Mouse (Mus musculus) liver, adult (tissue): ENCODE data around the gene Ttc30b.
A peak's percentile ranks its signal among the peaks of the same experiment; 100 is the strongest.
"Not testable (repeated sequence)": the region's sequence is repeated elsewhere in the genome, so short reads cannot be mapped to it uniquely, and the experiment has no call there.

Experiments
- GATA4 ChIP-seq: IDR thresholded peaks from 2 replicates; pipeline ENCODE4 v1.6.1; 2014; ENCODE audit warnings: mild to moderate bottlenecking, low read length; ENCODE audit not compliant: insufficient replicate concordance

Gene Ttc30b

GRCm38 (mm10) chr2:75938117-75939063 is at the start of gene Ttc30b:
Gene Ttc30b, minus strand, starts transcription at chr2:75938585.
- no peak for TF ChIP-seq GATA4

- no peak for TF ChIP-seq GATA4
These were observed 49.4 kb upstream of the Ttc30b start for GRCm38 (mm10) chr2:75987739-75988138.

GRCm38 (mm10) chr2:75985124-75985523 is 46.7 kb upstream of the Ttc30b start:
- TF ChIP-seq GATA4: no peak

- TF ChIP-seq GATA4: no peak
These were observed 45.5 kb upstream of the Ttc30b start for GRCm38 (mm10) chr2:75983847-75984246.

GRCm38 (mm10) chr2:75983091-75983490 is 44.7 kb upstream of the Ttc30b start:
- no peak for TF ChIP-seq GATA4

- TF ChIP-seq GATA4: no peak
These were observed 44.2 kb upstream of the Ttc30b start for GRCm38 (mm10) chr2:75982626-75983025.

- not testable (repeated sequence) for TF ChIP-seq GATA4
These were observed 43.2 kb upstream of the Ttc30b start, which contains the start of gene Ttc30a1 for GRCm38 (mm10) chr2:75981440-75982081. Gene Ttc30a1, minus strand, starts transcription at chr2:75981967.

- TF ChIP-seq GATA4: not testable (repeated sequence)
These were observed 39.5 kb upstream of the Ttc30b start, which contains the start of gene Ttc30a2 for GRCm38 (mm10) chr2:75977752-75978368. Gene Ttc30a2, minus strand, starts transcription at chr2:75978170.

- TF ChIP-seq GATA4: no peak
These were observed 35.7 kb upstream of the Ttc30b start for GRCm38 (mm10) chr2:75974131-75974530.

GRCm38 (mm10) chr2:75964972-75965371 is 26.6 kb upstream of the Ttc30b start:
- no peak for TF ChIP-seq GATA4

GRCm38 (mm10) chr2:75964512-75964911 is 26.1 kb upstream of the Ttc30b start:
- TF ChIP-seq GATA4: peak; percentile 25; the same call in 1 of the 2 replicates

- TF ChIP-seq GATA4: no peak
These were observed 25.7 kb upstream of the Ttc30b start for GRCm38 (mm10) chr2:75964051-75964450.

- no peak for TF ChIP-seq GATA4
These were observed 24.9 kb upstream of the Ttc30b start for GRCm38 (mm10) chr2:75963211-75963840.

- TF ChIP-seq GATA4: peak; percentile 60; the same call in 1 of the 2 replicates
These were observed 22.3 kb upstream of the Ttc30b start for GRCm38 (mm10) chr2:75960366-75961330.
